Mouse (Mus musculus) midbrain, postnatal 0 days (tissue): ENCODE results near the gene Plcl1. TPM values are rescaled to one million over a fixed set of nuclear protein-coding genes. Genes with fewer than 3 reads are reported as not detected.
"Not testable (repeated sequence)": the region's sequence is repeated elsewhere in the genome, so short reads cannot be mapped to it uniquely, and the experiment has no call there.

Experiments used
- ATAC-seq: fragments of 200-750 bp; cut with Nextera tagmentation; 2 replicates; pipeline ENCODE4 v1.8.0; 2017; ENCODE audit warnings: moderate number of reproducible peaks, mild to moderate bottlenecking, moderate TSS enrichment, moderate library complexity; ENCODE audit not compliant: low FRiP score
- DNase-seq: peaks from one replicate; pipeline ENCODE4 v3.0.0-alpha.2; 2015; ENCODE audit warnings: low spot score
- H3K27ac ChIP-seq: fragments of 300-500 bp; sonication (generic); 2 replicates; pipeline ENCODE4 v1.5.1; 2014; ENCODE audit warnings: low read depth, mild to moderate bottlenecking, low read length, mixed read lengths
- H3K27me3 ChIP-seq: fragments of 300-500 bp; sonication (generic); 2 replicates; pipeline ENCODE4 v1.6.1; 2014; ENCODE audit warnings: low read length, control low read depth, mixed read lengths; ENCODE audit not compliant: insufficient read depth
- H3K36me3 ChIP-seq: fragments of 300-500 bp; sonication (generic); 2 replicates; pipeline ENCODE4 v1.6.1; 2014; ENCODE audit warnings: low read length, control low read depth, mixed read lengths; ENCODE audit not compliant: insufficient read depth
- H3K4me1 ChIP-seq: fragments of 300-500 bp; sonication (generic); 2 replicates; pipeline ENCODE4 v1.6.1; 2014; ENCODE audit warnings: mild to moderate bottlenecking, control low read depth, antibody characterized with exemption, low read length, mixed read lengths; ENCODE audit not compliant: insufficient read depth
- H3K4me2 ChIP-seq: fragments of 300-500 bp; sonication (generic); 2 replicates; pipeline ENCODE4 v1.6.1; 2014; ENCODE audit warnings: low read depth, mild to moderate bottlenecking, low read length, mixed read lengths; ENCODE audit not compliant: poor library complexity, severe bottlenecking
- H3K4me3 ChIP-seq: fragments of 300-500 bp; sonication (generic); 2 replicates; pipeline ENCODE4 v1.5.1; 2014; ENCODE audit warnings: low read depth, mild to moderate bottlenecking, low read length, moderate library complexity
- H3K9ac ChIP-seq: fragments of 300-500 bp; sonication (generic); replicated peaks from 2 replicates; pipeline ENCODE4 v1.6.1; 2014; ENCODE audit warnings: mild to moderate bottlenecking, low read length, moderate library complexity, mixed read lengths; ENCODE audit not compliant: poor library complexity, severe bottlenecking
- H3K9me3 ChIP-seq: fragments of 300-500 bp; sonication (generic); 2 replicates; pipeline ENCODE4 v1.6.1; 2016; ENCODE audit warnings: low read length, control low read depth
- CTCF ChIP-seq: IDR thresholded peaks from 2 replicates; pipeline ENCODE4 v1.5.1; 2016; ENCODE audit warnings: antibody characterized with exemption, mild to moderate bottlenecking
- WGBS: fragments of 180-500 bp; shearing (Covaris S2); extraction: QIAGEN DNeasy Blood & Tissue Kit; methylation state at CpG from one replicate; pipeline ENCODE4 v1.1.7; 2014; 5-methylcytosine and 5-hydroxymethylcytosine counted together
- polyA plus RNA-seq: library from polyadenylated mRNA; unstranded; fragments of >200 nt; fragmentation: Nextera tagmentation; extraction: Ambion mirVana; gene quantifications from 2 replicates; pipeline ENCODE4 v1.2.1, GENCODE M21; 2015
- total RNA-seq: library from RNA; depleted of rRNA; stranded (reverse); fragments of >200 nt; gene quantifications from 2 replicates; pipeline ENCODE4 v1.2.3, GENCODE M21; 2014

Gene Plcl1
- total and polyA plus RNA-seq, 2 experiments from 2014 or later: 3.9 to 9.4 TPM

DNA sequence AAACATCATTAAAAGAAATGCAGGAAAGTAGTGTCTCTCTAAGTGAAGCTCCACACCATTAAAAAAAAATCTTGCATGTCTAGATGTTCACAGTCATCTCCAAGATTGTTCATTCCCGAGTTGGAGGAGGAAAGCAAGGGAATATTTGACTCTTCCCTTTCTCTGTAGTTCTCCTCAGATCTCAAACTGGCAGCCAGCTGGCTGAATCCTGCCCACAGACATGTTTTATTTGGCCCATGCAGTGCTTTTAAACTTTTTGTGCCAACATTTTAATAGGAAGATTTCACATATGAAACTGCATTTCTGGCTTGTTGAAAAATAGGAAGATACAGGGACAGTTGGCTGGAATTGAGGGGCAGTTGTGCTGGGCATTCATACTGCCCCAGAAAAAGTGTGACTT, 94.2 kb downstream of the Plcl1 start:
- 55% methylated on average over 1 of the region's 1 CpGs for WGBS
- DNase-seq: no peak
- Histone ChIP-seq H3K4me1 (no peaks in the 10 kb centered on the region), H3K27ac (no peak overlapping the region), H3K27me3 (no peaks in the 10 kb centered on the region), H3K9me3 (no peaks in the 10 kb centered on the region), H3K4me2 (no peak overlapping the region), H3K36me3 (no peaks in the 10 kb centered on the region), H3K9ac (no peak overlapping the region), H3K4me3 (no peak overlapping the region)
- no peak for TF ChIP-seq CTCF
- ATAC-seq: no peak

DNA sequence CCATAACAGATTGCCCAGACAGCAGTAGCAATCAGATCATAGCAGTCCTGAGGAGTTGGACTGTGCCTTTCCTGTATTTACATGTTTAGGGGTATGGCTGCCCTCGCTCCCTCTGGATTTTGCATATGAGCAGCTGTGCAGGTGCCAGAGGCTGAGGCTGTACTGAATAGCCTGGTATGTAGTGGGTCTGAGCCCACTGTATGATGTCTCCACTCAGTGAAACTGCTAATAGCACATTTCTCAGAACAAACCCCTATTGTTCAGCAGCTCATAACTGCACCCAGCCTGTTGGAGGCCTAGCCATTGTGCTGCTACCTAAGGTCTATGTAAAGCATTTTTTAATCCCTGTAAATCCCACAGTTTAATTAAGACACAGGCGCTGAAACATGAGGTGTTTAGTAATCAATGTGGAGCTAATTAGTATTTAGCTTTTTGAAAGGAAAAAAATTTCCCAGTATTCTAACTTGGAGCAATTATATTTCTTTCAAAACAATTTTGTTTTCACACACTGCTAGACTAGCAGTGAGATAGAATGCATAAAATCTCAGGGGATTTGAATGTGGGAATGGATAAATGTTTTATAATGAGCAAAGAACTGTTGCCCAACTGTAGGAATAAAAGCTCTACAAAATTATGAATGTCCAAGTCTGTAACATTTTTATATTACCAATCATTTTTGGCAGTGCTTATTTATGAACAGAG, 95.4 kb downstream of the Plcl1 start:
- no peak for TF ChIP-seq CTCF
- ATAC-seq (peak; percentile 58), DNase-seq (peak; percentile 3)
- H3K4me1 ChIP-seq: no peaks in the 10 kb centered on the region
- no peaks in the 10 kb centered on the region for H3K9me3 ChIP-seq
- no peaks in the 10 kb centered on the region for H3K27me3 ChIP-seq
- 37% methylated on average over 2 of the region's 2 CpGs for WGBS
- no peak overlapping the region for H3K9ac ChIP-seq
- H3K36me3 ChIP-seq: no peaks in the 10 kb centered on the region
- H3K4me3 ChIP-seq: no peak overlapping the region
- no peak overlapping the region for H3K4me2 ChIP-seq
- H3K27ac ChIP-seq: peak overlapping the region; percentile 38; the same call in 1 of the 2 replicates

DNA sequence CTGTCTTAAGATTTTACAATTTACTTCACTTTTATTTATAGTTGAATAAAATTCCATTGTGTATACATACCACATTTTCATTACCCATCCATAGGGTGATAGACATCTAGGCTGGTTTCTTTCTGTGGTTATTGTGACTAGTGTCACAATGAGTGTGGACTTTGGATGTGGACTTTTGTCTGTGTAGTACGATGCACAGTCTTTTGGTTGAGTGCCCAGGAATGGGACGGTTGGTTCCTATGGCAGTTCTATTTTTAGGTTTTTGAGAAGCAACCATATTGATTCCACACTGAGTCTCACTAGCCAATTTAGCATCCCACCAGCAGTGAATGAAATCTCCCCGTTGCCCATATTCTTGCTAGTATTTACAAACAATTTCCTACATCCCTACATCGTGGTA, 100.1 kb downstream of the Plcl1 start:
- H3K36me3 ChIP-seq: no peaks in the 10 kb centered on the region
- no peaks in the 10 kb centered on the region for H3K9me3 ChIP-seq
- no peaks in the 10 kb centered on the region for H3K27me3 ChIP-seq
- WGBS: 87% methylated on average over 4 of the region's 4 CpGs
- DNase-seq (no peak), ATAC-seq (no peak)
- no peaks in the 10 kb centered on the region for H3K4me1 ChIP-seq
- H3K27ac ChIP-seq: no peak overlapping the region
- H3K9ac ChIP-seq: no peak overlapping the region
- no peak overlapping the region for H3K4me2 ChIP-seq
- no peak for TF ChIP-seq CTCF
- H3K4me3 ChIP-seq: no peak overlapping the region

DNA sequence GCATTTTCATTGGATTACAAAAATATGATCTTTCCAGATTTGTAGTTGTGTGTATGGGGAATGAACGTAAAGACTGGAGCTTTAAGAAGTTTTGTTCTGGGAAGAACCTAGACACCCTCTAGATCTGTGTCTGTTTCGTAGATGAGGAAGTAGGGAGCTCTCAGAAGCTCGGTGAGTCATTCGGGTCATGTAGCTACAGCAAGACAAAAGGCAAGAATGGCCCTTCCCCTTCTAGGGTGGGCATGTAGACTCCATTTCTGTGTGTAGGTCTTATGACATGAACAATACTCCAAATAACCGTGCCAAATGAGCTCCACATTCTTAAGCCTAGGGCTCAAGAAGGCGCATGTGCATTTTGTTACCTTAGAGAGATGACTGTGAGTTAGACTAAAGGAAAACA, 101.3 kb downstream of the Plcl1 start:
- no peak overlapping the region for H3K4me2 ChIP-seq
- no peak for TF ChIP-seq CTCF
- WGBS: 69% methylated on average over 6 of the region's 6 CpGs
- ATAC-seq (no peak), DNase-seq (no peak)
- no peaks in the 10 kb centered on the region for H3K9me3 ChIP-seq
- no peaks in the 10 kb centered on the region for H3K4me1 ChIP-seq
- no peak overlapping the region for H3K27ac ChIP-seq
- no peak overlapping the region for H3K4me3 ChIP-seq
- no peaks in the 10 kb centered on the region for H3K27me3 ChIP-seq
- H3K36me3 ChIP-seq: no peaks in the 10 kb centered on the region
- H3K9ac ChIP-seq: no peak overlapping the region

DNA sequence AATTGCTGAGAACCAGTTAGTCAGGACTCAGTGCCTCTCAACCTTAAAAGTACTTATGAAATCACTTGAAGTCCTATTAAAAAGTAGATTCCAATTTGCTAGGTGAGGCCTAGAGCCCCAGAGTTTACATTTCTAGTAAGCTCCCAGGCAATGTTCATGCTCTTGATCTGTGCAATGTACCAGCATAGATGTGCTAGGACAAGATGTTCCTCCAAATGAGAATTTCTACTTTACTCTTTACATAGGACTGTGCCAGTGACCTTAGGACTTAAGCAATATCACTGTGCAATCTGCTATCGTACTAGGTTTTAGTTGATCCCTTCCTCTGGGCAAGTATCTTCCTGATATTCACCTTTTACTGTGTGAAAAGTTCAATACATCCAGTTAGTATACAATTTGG, 103.9 kb downstream of the Plcl1 start:
- TF ChIP-seq CTCF: no peak
- H3K27ac ChIP-seq: no peak overlapping the region
- no peak overlapping the region for H3K4me3 ChIP-seq
- no peaks in the 10 kb centered on the region for H3K36me3 ChIP-seq
- H3K9me3 ChIP-seq: no peaks in the 10 kb centered on the region
- no peaks in the 10 kb centered on the region for H3K27me3 ChIP-seq
- 95% methylated on average over 1 of the region's 1 CpGs for WGBS
- ATAC-seq (no peak), DNase-seq (no peak)
- no peaks in the 10 kb centered on the region for H3K4me1 ChIP-seq
- no peak overlapping the region for H3K4me2 ChIP-seq
- H3K9ac ChIP-seq: no peak overlapping the region

DNA sequence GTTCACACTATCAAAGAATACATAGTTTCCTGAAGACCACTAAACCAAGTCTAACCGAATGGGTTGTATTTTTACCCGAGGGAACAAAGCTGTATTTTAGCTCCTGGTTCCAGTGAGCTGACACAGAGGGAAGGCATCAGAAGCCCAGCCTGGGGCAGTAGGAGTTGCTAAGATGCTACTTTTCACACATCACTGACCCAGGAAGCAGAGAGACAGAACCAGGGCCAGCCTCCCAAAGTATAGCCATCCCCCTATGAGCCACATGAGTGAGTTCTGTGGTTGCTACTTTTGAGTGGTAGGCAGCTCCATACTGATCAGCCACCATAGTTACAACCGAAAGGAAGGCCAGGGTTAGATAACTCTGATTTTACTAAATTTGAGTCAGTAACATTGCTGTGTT, 106.4 kb downstream of the Plcl1 start:
- H3K4me1 ChIP-seq: no peaks in the 10 kb centered on the region
- no peak overlapping the region for H3K4me2 ChIP-seq
- ATAC-seq: no peak
- WGBS: 86% methylated on average over 3 of the region's 3 CpGs
- H3K27me3 ChIP-seq: no peaks in the 10 kb centered on the region
- no peak overlapping the region for H3K27ac ChIP-seq
- H3K4me3 ChIP-seq: no peak overlapping the region
- no peaks in the 10 kb centered on the region for H3K36me3 ChIP-seq
- H3K9ac ChIP-seq: no peak overlapping the region
- H3K9me3 ChIP-seq: no peaks in the 10 kb centered on the region
- TF ChIP-seq CTCF: no peak
- DNase-seq: no peak

DNA sequence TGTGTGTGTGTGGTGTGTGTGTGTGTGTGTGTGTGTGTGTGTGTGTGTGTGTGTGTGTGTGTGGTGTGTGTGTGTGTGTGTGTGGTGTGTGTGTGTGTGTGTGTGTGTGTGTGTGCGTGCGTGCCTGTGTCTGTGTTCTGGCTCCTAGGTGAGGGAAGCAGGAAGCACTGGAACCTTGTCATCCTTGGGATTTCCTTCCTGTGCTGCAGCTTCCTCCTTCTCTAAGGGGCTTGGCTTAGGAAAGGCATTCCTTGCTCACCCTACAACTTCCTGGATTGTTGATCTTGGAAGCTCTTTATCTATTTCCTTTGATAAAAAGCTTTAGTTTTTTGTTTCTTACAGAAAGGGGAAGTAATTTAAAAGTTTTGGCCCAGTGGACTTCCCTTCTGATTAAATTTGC, 107.1 kb downstream of the Plcl1 start:
- not testable (repeated sequence) for ATAC-seq, H3K9me3 ChIP-seq, DNase-seq, H3K9ac ChIP-seq, H3K36me3 ChIP-seq, H3K27me3 ChIP-seq, H3K4me1 ChIP-seq, H3K4me2 ChIP-seq, H3K27ac ChIP-seq, H3K4me3 ChIP-seq
- 68% methylated on average over 2 of the region's 2 CpGs for WGBS
